Mouse (Mus musculus) left cerebral cortex, postnatal 25 days (tissue): ENCODE measurements around the gene Ndufa3. TPM values are rescaled to one million over a fixed set of nuclear protein-coding genes. Genes with fewer than 3 reads are reported as not detected.

Experiments used
- DNase-seq, 2 experiments: peaks; one replicate each; pipeline ENCODE4 v3.0.0; 2022; ENCODE audit warnings: low spot score in 2 of 2, mixed read lengths in 1 of 2
- intact Hi-C: fragments of 180-260 bp; cut with DNase I; formaldehyde crosslinking; loops from one replicate; pipeline ENCODE4 v1.15.1; 2025
- total RNA-seq, 2 experiments: library from RNA; stranded (reverse); gene quantifications; 2 replicates each; pipeline ENCODE4 v1.2.3; 2021

Gene Ndufa3
- total RNA-seq, 2 experiments from 2014 or later = 542 to 549 TPM

DNA sequence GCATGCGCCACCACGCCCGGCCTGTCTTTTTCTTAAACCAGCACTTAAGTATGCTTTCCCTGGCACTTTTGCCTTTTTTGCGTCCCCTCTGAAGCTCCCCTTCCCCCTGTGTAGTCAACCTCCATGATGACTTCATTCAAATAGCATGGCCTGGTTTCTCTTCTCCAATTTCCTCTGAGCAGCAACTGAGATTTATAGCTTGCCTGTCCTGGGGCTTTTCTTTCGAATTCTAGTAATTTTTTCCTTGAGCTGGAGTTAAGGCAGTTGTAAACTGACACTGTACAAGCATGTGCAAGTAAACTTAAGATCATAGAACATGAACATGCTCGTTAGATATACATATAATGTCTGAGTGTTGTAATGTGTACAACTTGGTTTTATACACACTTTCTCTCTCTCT lies 9.8 kb upstream of the Ndufa3 start:
- intact Hi-C loops = loop anchor here (5.0 kb wide), 1 partner anchor 865 kb away; no protein-coding TSS in a partner anchor
- no peak for DNase-seq

GRCm38 (mm10) chr7:3608668-3609067 lies 8.5 kb upstream of the Ndufa3 start:
- DNase-seq = no peak
- intact Hi-C loops = loop anchor here (5.0 kb wide), 1 partner anchor 864 kb away; no protein-coding TSS in a partner anchor

DNA sequence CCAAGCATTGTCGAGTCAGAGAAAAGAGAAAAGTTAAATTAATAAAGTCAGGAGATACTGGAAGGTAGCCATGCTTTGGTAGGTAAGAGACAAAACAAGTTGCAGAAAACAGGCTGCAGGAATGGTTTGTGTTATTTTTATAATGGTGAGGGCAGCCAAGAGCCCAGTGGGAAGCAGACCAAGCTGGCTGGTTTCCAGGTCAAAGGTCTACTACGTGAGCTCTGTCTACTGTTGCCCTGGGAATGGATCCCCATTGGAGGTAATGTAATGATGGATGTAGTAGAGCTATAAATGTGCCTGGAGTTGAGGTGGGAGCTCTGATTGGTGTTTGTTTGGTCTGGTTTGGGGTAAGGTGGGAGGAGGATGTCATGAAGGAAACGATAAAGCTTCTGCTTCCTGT lies 8.1 kb upstream of the Ndufa3 start:
- intact Hi-C loops = loop anchor here (5.0 kb wide), 1 partner anchor 863 kb away; no protein-coding TSS in a partner anchor
- DNase-seq = no peak

- DNase-seq = no peak
- intact Hi-C loops = no loop called here
Observed at GRCm38 (mm10) chr7:3610437-3610836, 6.7 kb upstream of the Ndufa3 start.

GRCm38 (mm10) chr7:3611006-3611405 lies 6.2 kb upstream of the Ndufa3 start:
- no peak for DNase-seq
- intact Hi-C loops = no loop called here

- no peak for DNase-seq
- intact Hi-C loops = no loop called here
Observed at GRCm38 (mm10) chr7:3614021-3614420, 3.2 kb upstream of the Ndufa3 start.

DNA sequence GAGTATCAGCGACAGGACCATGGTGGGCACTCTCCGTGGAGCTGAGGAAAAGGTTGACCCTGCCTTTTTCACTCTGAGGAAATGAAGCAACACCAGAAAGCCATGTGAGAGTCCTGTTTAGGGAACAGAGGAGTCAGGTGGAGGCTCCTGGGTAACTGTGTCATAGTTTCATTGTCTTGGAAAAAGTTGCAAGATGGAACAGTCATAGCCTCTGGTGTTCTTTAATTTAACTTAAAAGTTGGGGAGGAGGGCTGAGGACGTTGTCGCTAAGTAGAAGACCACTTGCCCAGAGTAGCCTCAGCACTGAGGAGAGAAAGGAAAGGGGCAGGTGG lies 1.1 kb upstream of the Ndufa3 start, which contains the start of gene Oscar:
Gene Oscar (minus strand): TSS at position 101 of the 332 bp plus-strand sequence.
- intact Hi-C loops = no loop called here
- DNase-seq = no peak

DNA sequence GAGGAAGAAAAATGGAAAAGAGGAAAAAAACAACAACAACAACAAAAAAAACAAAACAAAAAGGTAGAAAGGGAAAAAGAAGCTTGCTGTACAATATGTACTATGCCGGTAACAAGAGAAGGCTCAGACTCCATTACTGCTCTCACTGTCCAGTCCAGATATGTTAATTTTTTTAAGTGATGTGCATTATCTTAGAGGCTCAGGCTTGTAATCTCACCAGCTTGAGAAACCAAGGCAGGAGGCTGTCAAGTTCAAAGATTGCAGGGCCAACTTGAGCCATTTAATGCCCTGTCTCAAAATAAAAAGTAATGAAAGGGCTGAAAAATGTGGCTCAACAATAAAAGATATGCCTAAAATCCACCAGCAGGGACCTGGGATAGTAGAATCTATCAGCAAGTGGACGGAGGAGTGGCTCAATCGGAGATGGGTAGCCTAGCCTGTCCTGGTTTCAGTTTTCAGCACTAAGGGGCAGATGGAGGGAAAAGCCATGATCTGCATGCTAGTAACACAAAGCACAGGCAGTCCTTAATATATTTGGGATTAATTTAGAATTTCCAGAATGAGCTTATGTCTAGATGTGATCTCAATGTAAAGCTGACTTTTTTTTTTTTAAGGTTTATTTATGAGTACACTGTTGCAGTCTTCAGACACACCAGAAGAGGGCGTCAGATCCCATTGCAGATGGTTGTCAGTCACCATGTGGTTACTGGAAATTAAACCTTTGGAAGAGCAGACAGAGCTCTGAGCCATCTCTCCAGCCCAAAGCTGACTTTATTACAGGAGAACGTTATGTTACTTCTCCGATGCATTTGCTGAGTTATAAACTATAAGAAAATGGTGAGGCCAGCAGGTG lies 558 bp upstream of the Ndufa3 start:
- no peak for DNase-seq
- intact Hi-C loops = loop anchor here (1.0 kb wide), 1 partner anchor 13 kb away; the partner anchor contains the start of genes Prpf31 and Tfpt

- no peak for DNase-seq
- intact Hi-C loops = loop anchor here (1.0 kb wide), 1 partner anchor 12 kb away; the partner anchor contains the start of gene Ndufa3
Observed at GRCm38 (mm10) chr7:3629030-3629429, 11.9 kb downstream of the Ndufa3 start.

DNA sequence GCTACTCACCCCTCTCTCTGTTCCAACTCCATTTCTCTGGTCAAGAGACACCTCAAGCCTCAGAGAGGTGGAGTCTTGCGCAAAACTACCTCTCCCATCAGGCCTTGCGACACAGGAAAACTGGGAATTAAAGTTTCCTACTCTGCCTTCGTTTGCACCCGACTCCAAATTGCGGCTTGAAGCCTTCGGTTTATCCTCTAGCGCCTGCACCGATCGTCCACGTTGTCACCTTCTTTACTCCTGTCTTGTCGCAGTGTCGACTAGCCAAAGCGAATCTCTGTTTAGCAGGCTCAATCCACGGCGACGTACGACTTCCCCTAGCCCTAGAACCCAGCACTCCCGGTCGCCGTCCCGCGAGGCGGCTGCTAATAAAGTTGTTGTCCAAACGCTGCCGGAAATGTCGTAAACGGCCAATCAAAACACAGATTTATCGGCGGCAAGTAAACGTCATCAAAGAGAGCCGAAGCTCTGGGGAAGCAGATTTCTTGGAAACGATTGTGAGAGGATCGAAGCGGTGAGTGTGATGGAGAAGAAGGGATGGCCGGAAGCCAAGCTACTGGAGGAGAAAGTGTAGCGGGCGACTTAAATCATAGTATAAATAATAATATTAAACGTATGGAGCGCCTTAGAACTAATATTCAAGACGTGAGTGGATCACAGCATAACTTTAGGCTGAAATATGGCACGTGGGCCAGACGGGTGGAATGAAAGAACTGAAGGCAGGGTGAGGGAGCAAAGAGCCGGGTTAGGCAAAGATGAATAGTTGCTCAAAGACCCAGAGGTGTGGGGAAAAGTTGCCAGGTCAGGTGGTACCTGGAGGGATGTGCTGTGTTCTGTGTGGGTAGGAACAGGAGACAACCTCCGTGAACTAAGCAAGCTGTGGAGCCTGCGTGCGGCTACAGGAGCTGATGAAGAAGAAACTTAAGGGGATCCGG lies 12.6 kb downstream of the Ndufa3 start, which contains the start of the genes Tfpt and Prpf31:
Gene Tfpt (minus strand): TSS at position 387 of the 935 bp plus-strand sequence.
Gene Prpf31 (plus strand): TSS at position 443 of the 935 bp plus-strand sequence.
- intact Hi-C loops = loop anchor here (1.0 kb wide), 1 partner anchor 13 kb away; the partner anchor contains the start of gene Ndufa3
- peak; percentile 96 to 98 for DNase-seq

DNA sequence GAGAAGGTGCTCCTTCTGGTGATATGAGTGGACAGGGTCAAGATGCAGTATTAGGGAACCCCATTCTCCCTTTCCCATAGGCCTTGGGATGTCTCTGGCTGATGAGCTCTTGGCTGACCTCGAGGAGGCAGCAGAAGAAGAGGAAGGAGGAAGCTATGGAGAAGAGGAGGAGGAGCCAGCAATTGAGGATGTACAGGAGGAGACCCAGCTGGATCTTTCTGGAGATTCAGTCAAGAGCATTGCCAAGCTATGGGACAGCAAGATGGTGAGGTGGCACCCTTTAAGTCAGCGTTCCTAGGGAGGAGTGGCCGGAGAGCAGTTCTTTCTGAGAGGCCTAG lies 13.3 kb downstream of the Ndufa3 start:
- no peak for DNase-seq
- intact Hi-C loops = no loop called here

DNA sequence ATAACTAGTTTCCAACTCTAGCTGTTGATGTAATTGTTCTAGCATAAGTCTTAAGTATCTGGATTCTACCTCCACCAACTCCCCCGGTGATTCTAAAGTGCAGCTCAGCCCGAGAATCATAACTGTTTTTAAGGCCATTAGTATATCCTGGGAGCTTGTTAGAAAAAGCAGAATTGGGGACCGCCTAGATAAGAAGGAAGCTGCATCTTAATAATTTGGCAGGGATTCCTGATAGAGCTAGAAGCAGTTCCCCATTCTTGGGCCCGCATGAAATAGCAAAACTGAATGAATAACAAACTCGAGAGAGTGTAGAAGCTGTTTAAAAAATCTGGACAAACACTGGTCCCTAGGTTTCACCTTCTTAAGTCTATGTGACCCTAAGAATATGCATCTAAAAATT lies 26.2 kb downstream of the Ndufa3 start:
- intact Hi-C loops = no loop called here
- no peak for DNase-seq

DNA sequence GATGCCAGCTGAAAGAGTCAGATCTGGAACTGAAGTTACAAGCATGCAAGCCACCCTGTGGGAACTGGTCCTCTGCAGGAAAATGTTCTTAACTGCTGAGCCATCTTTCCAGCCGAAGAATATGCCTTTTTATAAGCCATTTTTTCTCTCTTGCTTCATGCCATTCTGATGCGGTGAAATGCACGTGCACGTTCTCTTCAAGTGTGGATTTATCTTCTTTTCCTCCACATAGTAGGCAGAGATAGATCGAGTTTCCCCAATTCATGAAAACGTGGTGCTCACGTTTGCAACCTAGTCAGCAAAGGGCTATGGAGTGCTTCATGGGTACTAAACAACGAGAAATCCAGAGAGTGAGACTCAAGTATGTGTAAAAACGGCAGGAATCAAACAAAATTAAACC lies 26.7 kb downstream of the Ndufa3 start:
- no peak for DNase-seq
- intact Hi-C loops = no loop called here

- no peak for DNase-seq
- intact Hi-C loops = no loop called here
Observed at GRCm38 (mm10) chr7:3644348-3644671, 27.1 kb downstream of the Ndufa3 start.

GRCm38 (mm10) chr7:3644672-3645487 lies 27.7 kb downstream of the Ndufa3 start, which contains the start of gene Cnot3:
Gene Cnot3 (plus strand): TSS chr7:3645268.
- intact Hi-C loops = loop anchor here (1.0 kb wide), 1 partner anchor 20 kb away; the partner anchor contains the start of gene Leng1
- peak; percentile 99 to 100 for DNase-seq

DNA sequence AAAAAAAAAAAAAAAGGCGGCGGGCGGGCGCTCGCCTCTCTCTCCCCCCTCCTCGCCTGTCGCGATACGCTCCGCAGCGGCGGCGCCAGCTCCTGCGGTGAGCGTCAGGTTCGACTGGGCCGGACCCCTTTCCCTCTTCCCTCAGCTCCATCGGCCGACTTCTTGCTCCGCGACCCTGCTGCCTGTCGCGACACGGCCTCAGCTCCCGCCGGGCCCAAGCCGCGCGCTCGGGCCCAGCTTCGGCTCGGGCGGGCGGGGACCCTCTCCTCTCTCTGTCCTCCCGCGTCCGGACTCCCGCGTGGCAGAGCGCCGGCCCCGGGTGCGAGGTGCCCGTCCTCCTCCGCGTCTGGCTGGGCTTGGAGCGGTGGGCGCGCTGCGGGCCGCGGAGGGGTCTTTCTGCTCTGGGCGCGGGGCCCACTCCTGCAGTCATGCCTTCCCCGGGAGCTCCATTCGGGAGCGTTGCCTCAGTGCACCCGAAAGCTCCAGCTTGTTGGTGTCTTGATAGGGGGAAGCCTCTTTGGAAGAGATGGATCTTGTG lies 28.4 kb downstream of the Ndufa3 start:
- DNase-seq = peak; percentile 17 to 39
- intact Hi-C loops = loop anchor here (1.0 kb wide), 1 partner anchor 20 kb away; the partner anchor contains the start of gene Leng1

DNA sequence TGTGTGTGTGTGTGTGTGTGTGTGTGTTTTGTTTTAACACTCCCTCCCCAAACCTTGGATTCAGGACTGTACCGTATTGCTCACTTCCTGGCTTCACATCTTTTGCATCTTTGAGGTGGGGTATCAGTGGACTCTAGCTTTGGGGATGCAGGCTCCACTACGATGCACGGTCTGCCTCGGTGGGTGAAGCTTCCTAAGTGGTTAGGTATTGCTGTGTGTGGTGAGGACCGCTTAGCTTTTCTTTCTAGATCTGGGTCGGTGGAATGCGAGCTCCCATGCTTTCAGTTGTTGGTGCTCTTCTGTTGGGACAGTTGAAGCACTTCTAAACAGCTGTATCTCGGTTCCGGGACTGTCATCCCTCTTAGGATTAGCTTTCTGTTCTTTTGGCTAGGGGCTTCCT lies 29.0 kb downstream of the Ndufa3 start:
- intact Hi-C loops = no loop called here
- no peak for DNase-seq

DNA sequence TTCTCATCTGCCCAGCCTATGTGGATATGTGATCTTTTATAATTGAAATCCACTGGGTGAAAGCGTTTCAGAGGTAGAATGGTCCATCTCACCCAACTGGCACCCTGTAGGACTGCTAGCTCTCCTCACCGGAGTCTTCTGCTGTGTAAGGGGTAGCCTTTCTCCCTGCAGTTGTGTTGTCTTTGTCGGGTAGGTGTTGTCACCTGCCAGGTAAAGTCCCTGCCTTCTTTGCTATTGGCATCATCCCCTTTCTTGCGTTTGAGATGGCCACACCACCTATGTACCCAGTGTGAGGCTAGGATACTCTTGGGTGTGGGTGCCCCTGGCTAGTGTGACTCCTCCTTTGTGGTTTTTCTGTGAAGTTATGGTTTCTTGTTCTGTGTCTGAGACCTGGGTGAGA lies 29.5 kb downstream of the Ndufa3 start:
- intact Hi-C loops = no loop called here

DNA sequence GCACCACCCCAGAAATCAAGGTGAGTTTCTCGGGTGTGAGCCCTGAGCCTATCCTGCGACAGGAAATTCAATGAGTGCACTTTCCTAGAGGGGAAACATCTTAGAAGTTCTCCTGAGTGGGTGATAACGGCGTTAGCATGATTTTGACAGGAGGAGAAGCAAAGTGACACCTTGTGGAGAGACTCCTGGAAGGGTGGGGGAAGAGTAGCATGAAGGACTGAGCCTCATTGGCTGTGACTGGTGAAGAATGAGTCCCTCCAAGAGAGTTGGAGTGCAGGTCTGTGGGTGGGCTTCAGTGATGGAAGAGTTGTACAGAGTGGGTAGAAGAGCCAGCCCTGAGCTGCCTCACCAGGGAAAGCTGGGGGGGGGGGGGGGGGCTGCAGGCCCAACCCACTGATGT lies 39.8 kb downstream of the Ndufa3 start:
- intact Hi-C loops = no loop called here
- DNase-seq = peak in 1 of 2 experiments; percentile 52

More for the DNA sequence above, 29.5 kb downstream of the Ndufa3 start:
- no peak for DNase-seq
